Mouse (Mus musculus) thymus, adult 2 months (tissue): ENCODE measurements at regions not wholly inside any gene's neighbourhood (a gene's known extent, or its start where the extent isn't known, plus 50 kb on each side); places are given as distances from the start of the nearest gene placed in this dataset.

Experiments
- DNase-seq: peaks from one replicate; pipeline ENCODE4 v3.0.0; 2021
- H3K27ac ChIP-seq: fragments of 200-500 bp; 2 replicates; pipeline ENCODE4 v1.5.1; 2012; ENCODE audit warnings: low read length, control low read depth; ENCODE audit not compliant: control insufficient read depth, insufficient read depth
- H3K27me3 ChIP-seq: fragments of 200-500 bp; 2 replicates; pipeline ENCODE4 v1.6.1; 2012; ENCODE audit warnings: mild to moderate bottlenecking, low read length, moderate library complexity, mixed read lengths; ENCODE audit not compliant: control insufficient read depth, insufficient read depth
- H3K36me3 ChIP-seq: fragments of 200-500 bp; 2 replicates; pipeline ENCODE4 v1.6.1; 2012; ENCODE audit warnings: mild to moderate bottlenecking, low read length, moderate library complexity; ENCODE audit not compliant: control insufficient read depth, insufficient read depth
- H3K4me1 ChIP-seq: fragments of 200-500 bp; replicated peaks from 2 replicates; pipeline ENCODE4 v1.6.1; 2012; ENCODE audit warnings: low read length; ENCODE audit not compliant: control insufficient read depth, insufficient read depth
- H3K4me3 ChIP-seq: fragments of 200-500 bp; 2 replicates; pipeline ENCODE4 v1.5.1; 2012; ENCODE audit warnings: mild to moderate bottlenecking, low read length, control low read depth, moderate library complexity; ENCODE audit not compliant: control insufficient read depth, insufficient read depth
- CTCF ChIP-seq: fragments of 200-500 bp; IDR thresholded peaks from 2 replicates; pipeline ENCODE4 v1.5.1; 2012; ENCODE audit warnings: mild to moderate bottlenecking, control low read depth, low read length, moderate library complexity, borderline replicate concordance; ENCODE audit not compliant: control insufficient read depth, poor library complexity, insufficient read depth; ENCODE audit errors: extremely low read depth
- POLR2A ChIP-seq: fragments of 200-500 bp; IDR thresholded peaks from 2 replicates; pipeline ENCODE4 v1.6.1; 2012; ENCODE audit warnings: mild to moderate bottlenecking, low read length, control low read depth, moderate library complexity; ENCODE audit not compliant: control insufficient read depth, poor library complexity, insufficient read depth; ENCODE audit errors: extremely low read depth
- WGBS: fragments of 180-500 bp; shearing (Covaris S2); methylation state at CpG from one replicate; pipeline ENCODE4 v1.1.7; 2018; 5-methylcytosine and 5-hydroxymethylcytosine counted together

GRCm38 (mm10) chr14:73807169-73807568, 146.1 kb downstream of the Gm21750 start:
- DNase-seq = no peak
- H3K27ac ChIP-seq = no peak overlapping the region
- no peaks in the 10 kb centered on the region for H3K36me3 ChIP-seq

GRCm38 (mm10) chr14:73838890-73839289, 177.9 kb downstream of the Gm21750 start:
- no peak overlapping the region for H3K4me3 ChIP-seq
- TF ChIP-seq CTCF (no peak), POLR2A (no peak)
- WGBS = 38% methylated on average over 6 of the region's 6 CpGs
- H3K27me3 ChIP-seq = no peaks in the 10 kb centered on the region
- no peak overlapping the region for H3K27ac ChIP-seq
- no peak for DNase-seq
- H3K36me3 ChIP-seq = no peaks in the 10 kb centered on the region
- no peaks in the 10 kb centered on the region for H3K4me1 ChIP-seq

More at GRCm38 (mm10) chr14:73807169-73807568, 146.1 kb downstream of the Gm21750 start:
- Histone ChIP-seq H3K4me3 (no peak overlapping the region), H3K4me1 (no peaks in the 10 kb centered on the region), H3K27me3 (no peaks in the 10 kb centered on the region)
- TF ChIP-seq CTCF (no peak), POLR2A (no peak)

GRCm38 (mm10) chr14:73861782-73862181, 200.8 kb downstream of the Gm21750 start:
- Histone ChIP-seq H3K4me3 (no peak overlapping the region), H3K36me3 (no peaks in the 10 kb centered on the region), H3K4me1 (no peaks in the 10 kb centered on the region), H3K27ac (no peak overlapping the region), H3K27me3 (no peaks in the 10 kb centered on the region)
- TF ChIP-seq CTCF (no peak), POLR2A (no peak)
- WGBS = 48% methylated on average over 2 of the region's 2 CpGs
- DNase-seq = no peak

GRCm38 (mm10) chr14:73874337-73874736, 213.3 kb downstream of the Gm21750 start:
- no peaks in the 10 kb centered on the region for H3K27me3 ChIP-seq
- no peak for TF ChIP-seq POLR2A
- no peak for TF ChIP-seq CTCF
- H3K4me3 ChIP-seq = no peak overlapping the region
- H3K4me1 ChIP-seq = no peaks in the 10 kb centered on the region
- no peak overlapping the region for H3K27ac ChIP-seq
- no peaks in the 10 kb centered on the region for H3K36me3 ChIP-seq
- no peak for DNase-seq

- Histone ChIP-seq H3K4me3 (no peak overlapping the region), H3K27ac (no peak overlapping the region), H3K27me3 (no peaks in the 10 kb centered on the region), H3K36me3 (no peaks in the 10 kb centered on the region), H3K4me1 (no peaks in the 10 kb centered on the region)
- TF ChIP-seq POLR2A (no peak), CTCF (no peak)
- 65% methylated on average over 3 of the region's 3 CpGs for WGBS
- no peak for DNase-seq
Measured at GRCm38 (mm10) chr14:73875916-73876315, 214.9 kb downstream of the Gm21750 start.

GRCm38 (mm10) chr14:73878267-73878666, 217.2 kb downstream of the Gm21750 start:
- H3K36me3 ChIP-seq = no peaks in the 10 kb centered on the region
- H3K27ac ChIP-seq = no peak overlapping the region
- H3K4me1 ChIP-seq = no peaks in the 10 kb centered on the region
- DNase-seq = no peak
- TF ChIP-seq CTCF (no peak), POLR2A (no peak)
- H3K4me3 ChIP-seq = no peak overlapping the region
- no peaks in the 10 kb centered on the region for H3K27me3 ChIP-seq
- 91% methylated on average over 1 of the region's 1 CpGs for WGBS

GRCm38 (mm10) chr14:73878866-73879419, 217.9 kb downstream of the Gm21750 start:
- Histone ChIP-seq H3K27me3 (no peaks in the 10 kb centered on the region), H3K4me3 (no peak overlapping the region), H3K36me3 (no peaks in the 10 kb centered on the region), H3K4me1 (no peaks in the 10 kb centered on the region), H3K27ac (no peak overlapping the region)
- 91% methylated on average over 3 of the region's 3 CpGs for WGBS
- DNase-seq = no peak
- TF ChIP-seq POLR2A (no peak), CTCF (no peak)
